Mouse (Mus musculus) spleen, postnatal 36 days (tissue): ENCODE measurements around the gene Cstf1.

Experiments
- DNase-seq, 2 experiments: peaks; one replicate each; pipeline ENCODE4 v3.0.0; 2022; ENCODE audit warnings: low spot score in 2 of 2, mixed read lengths in 1 of 2

The Cstf1 gene

GRCm38 (mm10) chr2:172376999-172377515 lies 6.6 kb downstream of the Cstf1 start:
- DNase-seq = no peak

- DNase-seq = peak; percentile 67
Observed at GRCm38 (mm10) chr2:172378332-172378731, 7.9 kb downstream of the Cstf1 start.

GRCm38 (mm10) chr2:172380513-172380912 lies 10.0 kb downstream of the Cstf1 start:
- no peak for DNase-seq

GRCm38 (mm10) chr2:172381341-172381740 lies 10.9 kb downstream of the Cstf1 start:
- no peak for DNase-seq

GRCm38 (mm10) chr2:172381898-172382297 lies 11.4 kb downstream of the Cstf1 start:
- peak; percentile 33 to 43 for DNase-seq

- DNase-seq = no peak
Observed at GRCm38 (mm10) chr2:172384715-172385114, 14.2 kb downstream of the Cstf1 start.

GRCm38 (mm10) chr2:172390341-172390740 lies 19.9 kb downstream of the Cstf1 start:
- DNase-seq = no peak

GRCm38 (mm10) chr2:172392041-172392521 lies 21.6 kb downstream of the Cstf1 start:
- DNase-seq = no peak

- DNase-seq = peak; percentile 71 to 82
Observed at GRCm38 (mm10) chr2:172393391-172394051, 23.0 kb downstream of the Cstf1 start, which contains the start of gene Cass4. TSS of gene Cass4 (plus strand) at chr2:172393794.

- DNase-seq = no peak
Observed at GRCm38 (mm10) chr2:172394052-172394392, 23.5 kb downstream of the Cstf1 start.

GRCm38 (mm10) chr2:172394671-172395070 lies 24.2 kb downstream of the Cstf1 start:
- DNase-seq = no peak

GRCm38 (mm10) chr2:172395961-172396360 lies 25.5 kb downstream of the Cstf1 start:
- no peak for DNase-seq

GRCm38 (mm10) chr2:172399901-172400300 lies 29.4 kb downstream of the Cstf1 start:
- peak; percentile 53 to 54 for DNase-seq

- peak; percentile 83 to 84 for DNase-seq
Observed at GRCm38 (mm10) chr2:172401116-172401825, 30.8 kb downstream of the Cstf1 start.

GRCm38 (mm10) chr2:172404239-172404638 lies 33.8 kb downstream of the Cstf1 start:
- DNase-seq = no peak

- DNase-seq = no peak
Observed at GRCm38 (mm10) chr2:172405011-172405410, 34.5 kb downstream of the Cstf1 start.

- DNase-seq = no peak
Observed at GRCm38 (mm10) chr2:172406173-172406572, 35.7 kb downstream of the Cstf1 start.

- DNase-seq = no peak
Observed at GRCm38 (mm10) chr2:172407499-172407898, 37.0 kb downstream of the Cstf1 start.

GRCm38 (mm10) chr2:172410686-172411085 lies 40.2 kb downstream of the Cstf1 start:
- no peak for DNase-seq

GRCm38 (mm10) chr2:172411091-172411490 lies 40.6 kb downstream of the Cstf1 start:
- no peak for DNase-seq

GRCm38 (mm10) chr2:172412454-172412853 lies 42.0 kb downstream of the Cstf1 start:
- no peak for DNase-seq

GRCm38 (mm10) chr2:172413273-172413672 lies 42.8 kb downstream of the Cstf1 start:
- no peak for DNase-seq

GRCm38 (mm10) chr2:172413894-172414293 lies 43.4 kb downstream of the Cstf1 start:
- DNase-seq = no peak
